Comparison of ENCODE assay signal across 8 mouse cellular contexts in genomic region chr2:21958365-21958764, GRCm38 (mm10).
DNase-seq lines count a peak whose midpoint lies in the region; ATAC-seq lines count a peak whose summit lies in the region.

No protein-coding gene starts in this region.

- no peak overlapping the region for H3K9ac ChIP-seq in embryonic facial prominence, embryonic 12.5 days
- peak overlapping the region; percentile 37 for H3K9ac ChIP-seq in midbrain, embryonic 11.5 days (ENCODE audit: low read length)

- no peak overlapping the region for H3K27ac ChIP-seq in embryonic facial prominence, embryonic 12.5 days
- peak overlapping the region; percentile 75 for H3K27ac ChIP-seq in hindbrain, embryonic 10.5 days
- no peak overlapping the region for H3K27ac ChIP-seq in midbrain, embryonic 11.5 days (ENCODE audit: low read depth, low read length)

- intact Hi-C loops in heart, postnatal 25 days (cut with DNase I), result loop anchor here (2.0 kb wide), 1 partner anchor 764 kb away; no protein-coding TSS in a partner anchor

- peak overlapping the region; percentile 23 for H3K4me2 ChIP-seq in embryonic facial prominence, embryonic 12.5 days (replicated peaks)
- H3K4me2 ChIP-seq in midbrain, embryonic 11.5 days, result peak overlapping the region; percentile 2; the same call in 1 of the 2 replicates

- no peak overlapping the region for H3K4me3 ChIP-seq in embryonic facial prominence, embryonic 12.5 days
- peak overlapping the region; percentile 24; the same call in 1 of the 2 replicates for H3K4me3 ChIP-seq in hindbrain, embryonic 10.5 days
- H3K4me3 ChIP-seq in midbrain, embryonic 11.5 days (ENCODE audit: low read depth, low read length), result no peak overlapping the region

- H3K9me3 ChIP-seq in embryonic facial prominence, embryonic 12.5 days, result no peaks in the 10 kb centered on the region
- no peaks in the 10 kb centered on the region for H3K9me3 ChIP-seq in hindbrain, embryonic 10.5 days
- no peaks in the 10 kb centered on the region for H3K9me3 ChIP-seq in midbrain, embryonic 11.5 days (ENCODE audit: control insufficient read depth, low read length)

- ATAC-seq in embryonic facial prominence, embryonic 12.5 days (ENCODE audit: insufficient number of reproducible peaks, insufficient read depth, low FRiP score, low TSS enrichment), result 0 out of 2 replicates have a peak, but pooled peaks have one; percentile 52
- ATAC-seq in midbrain, embryonic 11.5 days (ENCODE audit: low FRiP score), result peak; percentile 74

- H3K4me1 ChIP-seq in embryonic facial prominence, embryonic 12.5 days, result no peaks in the 10 kb centered on the region
- peaks cover 8% of the 10 kb centered on the region for H3K4me1 ChIP-seq in hindbrain, embryonic 10.5 days (replicated peaks)
- H3K4me1 ChIP-seq in midbrain, embryonic 11.5 days (ENCODE audit: control insufficient read depth, insufficient read depth, low read length), result peaks cover 4% of the 10 kb centered on the region; the same call in 1 of the 2 replicates

- WGBS in embryonic facial prominence, embryonic 12.5 days, result under 1% methylated on average over 3 of the region's 3 CpGs
- 5% methylated on average over 3 of the region's 3 CpGs for WGBS in hindbrain, embryonic 10.5 days
- 3% methylated on average over 3 of the region's 3 CpGs for whole genome bisulfite sequencing in midbrain, embryonic 11.5 days

- DNase-seq in heart, adult 11 months, result peak; percentile 48
- no peak for DNase-seq in heart, postnatal 25 days (ENCODE audit: low spot score)
- DNase-seq in Muller cell, postnatal 12 days (ENCODE audit: inconsistent ontology term), result peak; percentile 71
- DNase-seq in hindbrain, embryonic 10.5 days (ENCODE audit: low spot score), result peak; percentile 35
- peak; percentile 15 to 29 for DNase-seq in layer of hippocampus, adult 8-10 months (ENCODE audit: low spot score in 2 of 2)
- DNase-seq in midbrain, embryonic 11.5 days (ENCODE audit: low spot score, missing footprints), result peak; percentile 95
- no peak for DNase-seq in gastrocnemius, postnatal 10 days

- no peaks in the 10 kb centered on the region for H3K27me3 ChIP-seq in embryonic facial prominence, embryonic 12.5 days
- H3K27me3 ChIP-seq in hindbrain, embryonic 10.5 days (ENCODE audit: insufficient read depth, poor library complexity, severe bottlenecking), result no peaks in the 10 kb centered on the region
- no peaks in the 10 kb centered on the region for H3K27me3 ChIP-seq in midbrain, embryonic 11.5 days (ENCODE audit: control insufficient read depth, insufficient read depth, low read length)

- no peaks in the 10 kb centered on the region for H3K36me3 ChIP-seq in embryonic facial prominence, embryonic 12.5 days
- H3K36me3 ChIP-seq in hindbrain, embryonic 10.5 days, result no peaks in the 10 kb centered on the region
- no peaks in the 10 kb centered on the region for H3K36me3 ChIP-seq in midbrain, embryonic 11.5 days (ENCODE audit: control insufficient read depth, insufficient read depth, low read length)

Comparison
In these comparisons a context has a peak if more than half of its experiments do, and no peak if none do; other contexts are left out.
1. DNase-seq: peak in heart, adult 11 months (single experiment), Muller cell, postnatal 12 days (single experiment), hindbrain, embryonic 10.5 days (single experiment), layer of hippocampus, adult 8-10 months (2 of 2) and midbrain, embryonic 11.5 days (single experiment); none in heart, postnatal 25 days (single experiment) and gastrocnemius, postnatal 10 days (single experiment).